Mouse (Mus musculus) forebrain, embryonic 12.5 days (tissue): ENCODE results near the gene Dysf. TPM values are rescaled to one million over a fixed set of nuclear protein-coding genes. Genes with fewer than 3 reads are reported as not detected.

ENCODE experiments used
- ATAC-seq: fragments of 200-750 bp; cut with Nextera tagmentation; 2 replicates; pipeline ENCODE4 v1.8.0; 2017; ENCODE audit warnings: moderate TSS enrichment; ENCODE audit not compliant: low FRiP score
- H3K27ac ChIP-seq: fragments of 300-500 bp; sonication (generic); 2 replicates; pipeline ENCODE4 v1.5.1; 2016; ENCODE audit warnings: mild to moderate bottlenecking
- H3K27me3 ChIP-seq: fragments of 300-500 bp; sonication (generic); 2 replicates; pipeline ENCODE4 v1.6.1; 2016; ENCODE audit warnings: mild to moderate bottlenecking
- H3K36me3 ChIP-seq: fragments of 300-500 bp; sonication (generic); replicated peaks from 2 replicates; pipeline ENCODE4 v1.6.1; 2016; ENCODE audit warnings: mild to moderate bottlenecking
- H3K4me1 ChIP-seq: fragments of 300-500 bp; sonication (generic); 2 replicates; pipeline ENCODE4 v1.6.1; 2016
- H3K4me2 ChIP-seq: fragments of 300-500 bp; sonication (generic); 2 replicates; pipeline ENCODE4 v1.6.1; 2016; ENCODE audit warnings: mild to moderate bottlenecking, moderate library complexity
- H3K4me3 ChIP-seq: fragments of 300-500 bp; sonication (generic); replicated peaks from 2 replicates; pipeline ENCODE4 v1.5.1; 2016; ENCODE audit warnings: mild to moderate bottlenecking
- H3K9ac ChIP-seq: fragments of 300-500 bp; sonication (generic); 2 replicates; pipeline ENCODE4 v1.6.1; 2016; ENCODE audit warnings: mild to moderate bottlenecking
- H3K9me3 ChIP-seq: fragments of 300-500 bp; sonication (generic); 2 replicates; pipeline ENCODE4 v1.6.1; 2016
- WGBS: fragments of 180-500 bp; shearing (Covaris S2); methylation state at CpG from one replicate; pipeline ENCODE4 v1.1.7; 2016; 5-methylcytosine and 5-hydroxymethylcytosine counted together
- polyA plus RNA-seq: library from polyadenylated mRNA; unstranded; fragments of >200 nt; fragmentation: Nextera tagmentation; extraction: Ambion mirVana; gene quantifications from 2 replicates; pipeline ENCODE4 v1.2.1, GENCODE M21; 2016

The Dysf gene
- polyA plus RNA-seq, 1 experiment from 2014 or later = 3.7 TPM

GRCm38 (mm10) chr6:84147206-84148004 lies 139.0 kb downstream of the Dysf start:
- Histone ChIP-seq H3K9me3 (no peaks in the 10 kb centered on the region), H3K27me3 (no peaks in the 10 kb centered on the region), H3K9ac (no peak overlapping the region), H3K4me2 (no peak overlapping the region), H3K4me1 (0 out of 2 replicates have a peak, but pooled peaks cover 5% of the 10 kb centered on the region), H3K36me3 (no peaks in the 10 kb centered on the region), H3K27ac (no peak overlapping the region), H3K4me3 (no peak overlapping the region)
- 83% methylated on average over 13 of the region's 13 CpGs for WGBS
- no peak for ATAC-seq

- no peak for ATAC-seq
- Histone ChIP-seq H3K4me1 (0 out of 2 replicates have a peak, but pooled peaks cover 2% of the 10 kb centered on the region), H3K9ac (no peak overlapping the region), H3K4me3 (no peak overlapping the region), H3K36me3 (no peaks in the 10 kb centered on the region), H3K4me2 (no peak overlapping the region), H3K27me3 (no peaks in the 10 kb centered on the region), H3K27ac (no peak overlapping the region), H3K9me3 (no peaks in the 10 kb centered on the region)
- WGBS = 77% methylated on average over 6 of the region's 6 CpGs
Observed at GRCm38 (mm10) chr6:84148470-84148869, 140.1 kb downstream of the Dysf start.

GRCm38 (mm10) chr6:84154508-84154907 lies 146.1 kb downstream of the Dysf start:
- no peaks in the 10 kb centered on the region for H3K4me1 ChIP-seq
- no peaks in the 10 kb centered on the region for H3K36me3 ChIP-seq
- no peaks in the 10 kb centered on the region for H3K27me3 ChIP-seq
- no peak for ATAC-seq
- H3K9ac ChIP-seq = no peak overlapping the region
- H3K4me3 ChIP-seq = no peak overlapping the region
- WGBS = 91% methylated on average over 2 of the region's 2 CpGs
- H3K27ac ChIP-seq = no peak overlapping the region
- H3K9me3 ChIP-seq = no peaks in the 10 kb centered on the region
- H3K4me2 ChIP-seq = no peak overlapping the region

GRCm38 (mm10) chr6:84155765-84156164 lies 147.4 kb downstream of the Dysf start:
- WGBS = 80% methylated on average over 3 of the region's 3 CpGs
- Histone ChIP-seq H3K9me3 (no peaks in the 10 kb centered on the region), H3K4me1 (no peaks in the 10 kb centered on the region), H3K27ac (no peak overlapping the region), H3K36me3 (no peaks in the 10 kb centered on the region), H3K9ac (no peak overlapping the region), H3K27me3 (no peaks in the 10 kb centered on the region), H3K4me2 (no peak overlapping the region), H3K4me3 (no peak overlapping the region)
- no peak for ATAC-seq

GRCm38 (mm10) chr6:84156481-84157025 lies 148.2 kb downstream of the Dysf start:
- Histone ChIP-seq H3K27ac (no peak overlapping the region), H3K9ac (no peak overlapping the region), H3K4me3 (no peak overlapping the region), H3K27me3 (no peaks in the 10 kb centered on the region), H3K4me1 (no peaks in the 10 kb centered on the region), H3K9me3 (no peaks in the 10 kb centered on the region), H3K36me3 (no peaks in the 10 kb centered on the region), H3K4me2 (no peak overlapping the region)
- no peak for ATAC-seq
- WGBS = 83% methylated on average over 4 of the region's 4 CpGs

- Histone ChIP-seq H3K4me3 (no peak overlapping the region), H3K36me3 (no peaks in the 10 kb centered on the region), H3K27ac (no peak overlapping the region), H3K9me3 (0 out of 2 replicates have a peak, but pooled peaks cover 3% of the 10 kb centered on the region), H3K27me3 (no peaks in the 10 kb centered on the region), H3K4me2 (no peak overlapping the region), H3K9ac (no peak overlapping the region), H3K4me1 (no peaks in the 10 kb centered on the region)
- 90% methylated on average over 4 of the region's 4 CpGs for WGBS
- ATAC-seq = no peak
Observed at GRCm38 (mm10) chr6:84159046-84159445, 150.7 kb downstream of the Dysf start.

GRCm38 (mm10) chr6:84167612-84168011 lies 159.2 kb downstream of the Dysf start:
- Histone ChIP-seq H3K4me1 (no peaks in the 10 kb centered on the region), H3K9me3 (0 out of 2 replicates have a peak, but pooled peaks cover 3% of the 10 kb centered on the region), H3K4me3 (no peak overlapping the region), H3K9ac (no peak overlapping the region), H3K4me2 (no peak overlapping the region), H3K36me3 (no peaks in the 10 kb centered on the region), H3K27ac (no peak overlapping the region), H3K27me3 (no peaks in the 10 kb centered on the region)
- WGBS = 77% methylated on average over 14 of the region's 14 CpGs
- no peak for ATAC-seq

GRCm38 (mm10) chr6:84168571-84168970 lies 160.2 kb downstream of the Dysf start:
- Histone ChIP-seq H3K4me2 (no peak overlapping the region), H3K36me3 (no peaks in the 10 kb centered on the region), H3K9me3 (no peaks in the 10 kb centered on the region), H3K27ac (no peak overlapping the region), H3K27me3 (no peaks in the 10 kb centered on the region), H3K9ac (no peak overlapping the region), H3K4me1 (no peaks in the 10 kb centered on the region), H3K4me3 (no peak overlapping the region)
- ATAC-seq = no peak
- 97% methylated on average over 1 of the region's 1 CpGs for WGBS

- Histone ChIP-seq H3K27me3 (no peaks in the 10 kb centered on the region), H3K9me3 (no peaks in the 10 kb centered on the region), H3K9ac (no peak overlapping the region), H3K4me2 (no peak overlapping the region), H3K27ac (no peak overlapping the region), H3K4me1 (no peaks in the 10 kb centered on the region), H3K36me3 (no peaks in the 10 kb centered on the region), H3K4me3 (no peak overlapping the region)
- no peak for ATAC-seq
- WGBS = 91% methylated on average over 6 of the region's 6 CpGs
Observed at GRCm38 (mm10) chr6:84173626-84174025, 165.2 kb downstream of the Dysf start.

GRCm38 (mm10) chr6:84178776-84179405 lies 170.5 kb downstream of the Dysf start:
- Histone ChIP-seq H3K27ac (no peak overlapping the region), H3K4me3 (no peak overlapping the region), H3K36me3 (no peaks in the 10 kb centered on the region), H3K9ac (no peak overlapping the region), H3K4me1 (no peaks in the 10 kb centered on the region), H3K27me3 (no peaks in the 10 kb centered on the region), H3K9me3 (no peaks in the 10 kb centered on the region), H3K4me2 (no peak overlapping the region)
- ATAC-seq = no peak
- WGBS = 88% methylated on average over 5 of the region's 5 CpGs

GRCm38 (mm10) chr6:84181452-84181851 lies 173.1 kb downstream of the Dysf start:
- WGBS = 50% methylated on average over 4 of the region's 4 CpGs
- Histone ChIP-seq H3K4me3 (no peak overlapping the region), H3K4me2 (no peak overlapping the region), H3K9ac (no peak overlapping the region), H3K36me3 (no peaks in the 10 kb centered on the region), H3K4me1 (no peaks in the 10 kb centered on the region), H3K27ac (no peak overlapping the region), H3K9me3 (no peaks in the 10 kb centered on the region), H3K27me3 (no peaks in the 10 kb centered on the region)
- no peak for ATAC-seq

GRCm38 (mm10) chr6:84191656-84192250 lies 183.4 kb downstream of the Dysf start:
- Histone ChIP-seq H3K9me3 (no peaks in the 10 kb centered on the region), H3K4me2 (no peak overlapping the region)

More at GRCm38 (mm10) chr6:84191656-84192250, 183.4 kb downstream of the Dysf start:
- no peak for ATAC-seq
- Histone ChIP-seq H3K4me3 (no peak overlapping the region), H3K9ac (no peak overlapping the region), H3K27me3 (no peaks in the 10 kb centered on the region), H3K4me1 (no peaks in the 10 kb centered on the region), H3K36me3 (no peaks in the 10 kb centered on the region), H3K27ac (no peak overlapping the region)
- WGBS = 74% methylated on average over 6 of the region's 6 CpGs
